Mouse (Mus musculus): ENCODE data around the gene Trank1. TPM values are rescaled to one million over a fixed set of nuclear protein-coding genes. Genes with fewer than 3 reads are reported as not detected.

Trank1 gene
- total and polyA plus RNA-seq, 3 experiments, result 0.13 to 0.66 (median 0.34) TPM

DNA sequence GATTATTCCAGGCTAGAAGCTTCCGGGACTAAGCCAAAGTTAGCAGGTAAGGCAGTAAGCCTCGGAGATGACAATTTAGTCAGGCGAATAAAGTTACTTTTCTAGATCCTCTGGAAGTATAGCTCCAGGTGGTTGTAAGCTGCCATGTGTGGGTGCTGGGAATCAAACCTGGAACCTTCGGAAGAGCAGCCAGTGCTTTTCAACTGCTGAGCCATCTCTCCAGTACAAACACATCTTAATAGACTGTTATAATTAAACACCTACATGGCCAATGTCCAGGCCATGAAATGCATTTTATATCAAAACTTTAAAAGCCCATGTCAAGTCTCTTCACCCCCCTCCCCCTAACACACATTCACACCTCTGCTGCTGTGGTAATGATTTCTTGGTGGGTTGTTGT lies 23.6 kb upstream of the Trank1 start:
- Histone ChIP-seq H3K4me2 (ENCODE audit: insufficient read depth, low read depth, poor library complexity, severe bottlenecking) (no peak overlapping the region), H3K27me3 (replicated peaks) (no peaks in the 10 kb centered on the region), H3K4me1 (ENCODE audit: control insufficient read depth in 1 of 2, insufficient read depth in 2 of 2) (peaks cover 7 to 12% of the 10 kb centered on the region in 2 experiments), H3K79me2 (replicated peaks; ENCODE audit: control insufficient read depth, extremely low read depth, insufficient read depth, poor library complexity, severe bottlenecking) (no peaks in the 10 kb centered on the region), H3K9me3 (replicated peaks; ENCODE audit: low read length) (no peaks in the 10 kb centered on the region), H3K27ac (ENCODE audit: insufficient read depth, low read depth) (no peak overlapping the region), H3K9ac (ENCODE audit: insufficient read depth, low read depth) (no peak overlapping the region), H3K4me3 (replicated peaks in 1 of 3; ENCODE audit: low read depth in 2 of 3, low read length in 2 of 3, poor library complexity in 1 of 3) (no peak overlapping the region), H3K36me3 (replicated peaks in 1 of 2; ENCODE audit: control insufficient read depth in 1 of 2, insufficient read depth in 1 of 2, low read length in 1 of 2) (no peaks in the 10 kb centered on the region)
- dilution Hi-C loops (cut with MboI; ENCODE audit: extremely low pct_ligation_motif_present, extremely low pct_unique_long_range_greater_than_20kb, low sequenced_read_pairs), result no loop called here
- TF ChIP-seq UBTF (IDR thresholded peaks at IDR 0.05; ENCODE audit: low read depth, low read length), result no peak
- TF ChIP-seq ZC3H11A (IDR thresholded peaks at IDR 0.05; ENCODE audit: low read depth, low read length), result no peak
- TF ChIP-seq ETS1 (conservative IDR thresholded peaks at IDR 0.05; ENCODE audit: low read depth, low read length), result no peak
- no peak for TF ChIP-seq CHD2 (IDR thresholded peaks at IDR 0.05; ENCODE audit: low read length)
- no peak for TF ChIP-seq JUN (IDR thresholded peaks at IDR 0.05; ENCODE audit: insufficient read depth, low read depth, low read length)
- no peak for TF ChIP-seq USF2 (conservative IDR thresholded peaks at IDR 0.05; ENCODE audit: low read depth, low read length)
- no peak for TF ChIP-seq MYC (IDR thresholded peaks at IDR 0.05; ENCODE audit: low read depth, low read length)
- TF ChIP-seq POLR2A (IDR thresholded peaks at IDR 0.05; ENCODE audit: low read depth, low read length), result no peak
- no peak for TF ChIP-seq RCOR1 (conservative IDR thresholded peaks at IDR 0.05; ENCODE audit: low read depth, low read length)
- TF ChIP-seq NELFE (IDR thresholded peaks at IDR 0.05; ENCODE audit: low read depth, low read length), result no peak
- TF ChIP-seq SIN3A (IDR thresholded peaks at IDR 0.05; ENCODE audit: low read length), result no peak
- TF ChIP-seq ZNF384 (IDR thresholded peaks at IDR 0.05; ENCODE audit: low read depth, low read length), result no peak
- no peak for TF ChIP-seq USF1 (IDR thresholded peaks at IDR 0.05; ENCODE audit: low read depth, low read length)
- TF ChIP-seq MEF2A (IDR thresholded peaks at IDR 0.05; ENCODE audit: borderline replicate concordance, low read depth, low read length), result no peak
- TF ChIP-seq NRF1 (IDR thresholded peaks at IDR 0.05; ENCODE audit: low read depth, low read length), result no peak
- in situ Hi-C loops (cut with MboI; ENCODE audit: low pct_ligation_motif_present, low pct_unique_long_range_greater_than_20kb, low sequenced_read_pairs), result no loop called here
- no peak for DNase-seq (ENCODE audit: extremely low read depth)

- peak; percentile 58 for DNase-seq (ENCODE audit: extremely low read depth)
- Histone ChIP-seq H3K4me3 (replicated peaks in 1 of 3; ENCODE audit: low read depth in 2 of 3, low read length in 2 of 3, poor library complexity in 1 of 3) (no peak overlapping the region), H3K27me3 (replicated peaks) (no peaks in the 10 kb centered on the region), H3K27ac (ENCODE audit: insufficient read depth, low read depth) (no peak overlapping the region), H3K4me1 (ENCODE audit: control insufficient read depth in 1 of 2, insufficient read depth in 2 of 2) (peaks cover 7 to 12% of the 10 kb centered on the region in 2 experiments), H3K9ac (ENCODE audit: insufficient read depth, low read depth) (0 out of 2 replicates have a peak overlapping the region, but pooled peaks have one; percentile 36), H3K79me2 (replicated peaks; ENCODE audit: control insufficient read depth, extremely low read depth, insufficient read depth, poor library complexity, severe bottlenecking) (no peaks in the 10 kb centered on the region), H3K4me2 (ENCODE audit: insufficient read depth, low read depth, poor library complexity, severe bottlenecking) (peak overlapping the region; percentile 57), H3K36me3 (replicated peaks in 1 of 2; ENCODE audit: control insufficient read depth in 1 of 2, insufficient read depth in 1 of 2, low read length in 1 of 2) (no peaks in the 10 kb centered on the region), H3K9me3 (replicated peaks; ENCODE audit: low read length) (no peaks in the 10 kb centered on the region)
- dilution Hi-C loops (cut with MboI; ENCODE audit: extremely low pct_ligation_motif_present, extremely low pct_unique_long_range_greater_than_20kb, low sequenced_read_pairs), result no loop called here
- in situ Hi-C loops (cut with MboI; ENCODE audit: low pct_ligation_motif_present, low pct_unique_long_range_greater_than_20kb, low sequenced_read_pairs), result no loop called here
- no peak for TF ChIP-seq ELF1 (IDR thresholded peaks at IDR 0.05; ENCODE audit: low read depth, low read length)
- TF ChIP-seq USF2 (conservative IDR thresholded peaks at IDR 0.05; ENCODE audit: low read depth, low read length), result no peak
- peak; percentile 59; the same call in 1 of the 2 replicates for TF ChIP-seq SIN3A (IDR thresholded peaks at IDR 0.05; ENCODE audit: low read length)
- TF ChIP-seq BHLHE40 (IDR thresholded peaks at IDR 0.05; ENCODE audit: low read depth, low read length), result no peak
- TF ChIP-seq EP300 (IDR thresholded peaks at IDR 0.05; ENCODE audit: low read length), result 0 out of 2 replicates have a peak, but pooled peaks have one; percentile 20
- TF ChIP-seq ZMIZ1 (IDR thresholded peaks at IDR 0.05; ENCODE audit: low read depth, low read length), result no peak
- TF ChIP-seq JUN (IDR thresholded peaks at IDR 0.05; ENCODE audit: insufficient read depth, low read depth, low read length), result no peak
- peak; percentile 30; the same call in 1 of the 2 replicates for TF ChIP-seq ETS1 (conservative IDR thresholded peaks at IDR 0.05; ENCODE audit: low read depth, low read length)
- TF ChIP-seq TCF12 (IDR thresholded peaks at IDR 0.05; ENCODE audit: low read depth, low read length), result no peak
- peak; percentile 40; the same call in 1 of the 2 replicates for TF ChIP-seq MAX (IDR thresholded peaks at IDR 0.05; ENCODE audit: low read length)
- TF ChIP-seq IRF4 (IDR thresholded peaks at IDR 0.05; ENCODE audit: low read depth, low read length), result no peak
- TF ChIP-seq MXI1 (IDR thresholded peaks at IDR 0.05; ENCODE audit: low read depth, low read length), result peak; percentile 28; the same call in 1 of the 2 replicates
- TF ChIP-seq NELFE (IDR thresholded peaks at IDR 0.05; ENCODE audit: low read depth, low read length), result no peak
- no peak for TF ChIP-seq E2F4 (IDR thresholded peaks at IDR 0.05; ENCODE audit: insufficient replicate concordance, low read depth, low read length)
- TF ChIP-seq MEF2A (IDR thresholded peaks at IDR 0.05; ENCODE audit: borderline replicate concordance, low read depth, low read length), result no peak
- no peak for TF ChIP-seq USF1 (IDR thresholded peaks at IDR 0.05; ENCODE audit: low read depth, low read length)
- no peak for TF ChIP-seq MYC (IDR thresholded peaks at IDR 0.05; ENCODE audit: low read depth, low read length)
- peak; percentile 62 for TF ChIP-seq CHD2 (IDR thresholded peaks at IDR 0.05; ENCODE audit: low read length)
These were observed 22.2 kb upstream of the Trank1 start for GRCm38 (mm10) chr9:111289294-111289831.
